In the genomic region with DNA sequence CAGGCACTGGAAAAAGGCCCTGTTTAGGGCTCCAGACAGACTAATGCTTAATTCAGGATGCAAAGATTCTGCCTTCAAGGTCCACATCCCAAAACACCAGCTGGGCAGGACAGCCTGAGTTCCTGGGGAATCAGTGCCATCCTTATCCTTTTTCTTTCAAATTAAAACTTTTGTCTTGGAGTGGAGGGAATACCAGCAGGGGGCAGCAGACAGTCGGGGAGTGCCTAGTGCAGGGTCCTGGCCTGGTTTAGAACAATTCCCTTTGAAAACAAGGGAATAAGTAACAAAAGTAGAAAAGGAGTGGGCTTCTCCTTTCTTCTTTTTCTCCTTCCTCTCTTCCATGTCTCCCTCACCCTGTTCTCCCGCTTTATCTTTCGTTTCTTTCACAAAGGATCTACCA, we compare ENCODE assay signal across 7 mouse cellular contexts. TPM values are rescaled to one million over a fixed set of nuclear protein-coding genes. Genes with fewer than 3 reads are reported as not detected.
A peak's percentile ranks its signal among the peaks of the same experiment; 100 is the strongest.
DNase-seq lines count a peak whose midpoint lies in the region; ATAC-seq and TF ChIP-seq lines count a peak whose summit lies in the region.

No protein-coding gene starts in this region.

- no peak overlapping the region for H3K27ac ChIP-seq in neural tube, embryonic 15.5 days (replicated peaks)
- H3K27ac ChIP-seq in lung, embryonic 14.5 days (ENCODE audit: low read depth) = no peak overlapping the region
- H3K27ac ChIP-seq in small intestine, adult 2 months (ENCODE audit: insufficient read depth, low read depth, low read length) = no peak overlapping the region

- H3K9me3 ChIP-seq in neural tube, embryonic 15.5 days (replicated peaks) = no peaks in the 10 kb centered on the region
- no peaks in the 10 kb centered on the region for H3K9me3 ChIP-seq in lung, embryonic 14.5 days (ENCODE audit: low read depth, low read length)

- H3K4me2 ChIP-seq in neural tube, embryonic 15.5 days = no peak overlapping the region
- no peak overlapping the region for H3K4me2 ChIP-seq in lung, embryonic 14.5 days

- H3K36me3 ChIP-seq in neural tube, embryonic 15.5 days = no peaks in the 10 kb centered on the region
- no peaks in the 10 kb centered on the region for H3K36me3 ChIP-seq in lung, embryonic 14.5 days (ENCODE audit: insufficient read depth)
- H3K36me3 ChIP-seq in small intestine, adult 2 months (ENCODE audit: control insufficient read depth, insufficient read depth, low read length) = no peaks in the 10 kb centered on the region

- DNase-seq in neural tube, embryonic 10.5 days (ENCODE audit: extremely low spot score, low spot score) = peak; percentile 76
- peak; percentile 80 to 83 for DNase-seq in adrenal gland, adult 18-20 months (ENCODE audit: low spot score in 2 of 2)
- DNase-seq in heart, postnatal 4 days = peak; percentile 88
- peak; percentile 86 for DNase-seq in lung, embryonic 14.5 days

- no peak overlapping the region for H3K4me3 ChIP-seq in neural tube, embryonic 15.5 days (replicated peaks)
- no peak overlapping the region for H3K4me3 ChIP-seq in lung, embryonic 14.5 days (ENCODE audit: low read depth, low read length)
- H3K4me3 ChIP-seq in small intestine, adult 2 months (ENCODE audit: low read depth, low read length) = no peak overlapping the region

- no peak overlapping the region for H3K9ac ChIP-seq in neural tube, embryonic 15.5 days (replicated peaks)
- no peak overlapping the region for H3K9ac ChIP-seq in lung, embryonic 14.5 days

- 9% methylated on average over 3 of the region's 3 CpGs for WGBS in neural tube, embryonic 15.5 days
- 7% methylated on average over 3 of the region's 3 CpGs for WGBS in lung, embryonic 14.5 days
- WGBS in small intestine, adult 2 months = 32% methylated on average over 3 of the region's 3 CpGs

- no peak for TF ChIP-seq POLR2A in small intestine, adult 2 months (IDR thresholded peaks at IDR 0.05; ENCODE audit: low read depth, low read length)

- peak; percentile 89 for TF ChIP-seq CTCF in lung, embryonic 14.5 days (IDR thresholded peaks at IDR 0.05; ENCODE audit: low read depth)
- TF ChIP-seq CTCF in small intestine, adult 2 months (IDR thresholded peaks at IDR 0.05; ENCODE audit: extremely low read depth, insufficient read length, insufficient replicate concordance, low read depth, low read length) = peak; percentile 92; the same call in 1 of the 2 replicates

- H3K27me3 ChIP-seq in neural tube, embryonic 15.5 days (replicated peaks) = no peaks in the 10 kb centered on the region
- H3K27me3 ChIP-seq in lung, embryonic 14.5 days (ENCODE audit: insufficient read depth, low read length) = no peaks in the 10 kb centered on the region
- no peaks in the 10 kb centered on the region for H3K27me3 ChIP-seq in small intestine, adult 2 months (ENCODE audit: control insufficient read depth, insufficient read depth, low read length)

- H3K4me1 ChIP-seq in neural tube, embryonic 15.5 days = peaks cover 9% of the 10 kb centered on the region; the same call in 1 of the 2 replicates
- no peaks in the 10 kb centered on the region for H3K4me1 ChIP-seq in lung, embryonic 14.5 days (ENCODE audit: insufficient read depth)
- no peaks in the 10 kb centered on the region for H3K4me1 ChIP-seq in small intestine, adult 2 months (ENCODE audit: control insufficient read depth, insufficient read depth, insufficient read length, low read length)

- no peak for ATAC-seq in neural tube, embryonic 15.5 days (ENCODE audit: low FRiP score)
- ATAC-seq in common myeloid progenitor, adult 5-6 weeks (replicated peaks; ENCODE audit: low read depth, poor library complexity, severe bottlenecking) = peak; percentile 74; the same call in 1 of the 2 replicates
- peak; percentile 57 for ATAC-seq in lung, embryonic 14.5 days (ENCODE audit: insufficient read depth)

RNA-seq across cellular contexts. Expression of a gene that starts 9.2 kb away (rescaled TPM):
- polyA plus RNA-seq in neural tube, embryonic 15.5 days (2015; fragmentation: Nextera tagmentation; extraction: Ambion mirVana) = 12.1 and 12.7 TPM in 2 replicates
- total RNA-seq in adrenal gland, adult 18-20 months (2021) = 10 to 100 TPM; 23.8 to 29.3 TPM
- not detected in 2 replicates for total RNA-seq in common myeloid progenitor, adult 5-6 weeks (2017)
- 10 to 100 TPM; 77.0 to 77.8 TPM for total RNA-seq in heart, postnatal 4 days (2021)
- polyA plus RNA-seq in lung, embryonic 14.5 days (2014; fragmentation: Nextera tagmentation; extraction: Ambion mirVana) = 3.8 and 3.9 TPM in 2 replicates
- 12.0 and 27.5 TPM in 2 replicates for polyA plus RNA-seq in small intestine, adult 2 months (2012; rRNA removed)

RNA-seq across cellular contexts. Expression of a gene that starts 19.2 kb away (rescaled TPM):
- polyA plus RNA-seq in neural tube, embryonic 15.5 days (2015; fragmentation: Nextera tagmentation; extraction: Ambion mirVana) = 35.3 and 36.1 TPM in 2 replicates
- 10 to 100 TPM; 28.7 to 36.9 TPM for total RNA-seq in adrenal gland, adult 18-20 months (2021)
- total RNA-seq in common myeloid progenitor, adult 5-6 weeks (2017) = 16.2 and 23.8 TPM in 2 replicates
- 10 to 100 TPM; 33.9 to 34.2 TPM for total RNA-seq in heart, postnatal 4 days (2021)
- polyA plus RNA-seq in lung, embryonic 14.5 days (2014; fragmentation: Nextera tagmentation; extraction: Ambion mirVana) = 39.8 and 40.5 TPM in 2 replicates
- polyA plus RNA-seq in small intestine, adult 2 months (2012; rRNA removed) = 3.6 and 9.8 TPM in 2 replicates

RNA-seq across cellular contexts. Expression of a gene that starts 44.3 kb away (rescaled TPM):
- polyA plus RNA-seq in neural tube, embryonic 15.5 days (2015; fragmentation: Nextera tagmentation; extraction: Ambion mirVana) = 13.7 and 13.8 TPM in 2 replicates
- 10 to 100 TPM in 1 of 2 experiments, 1 to 10 TPM in 1; 9.3 to 13.6 TPM for total RNA-seq in adrenal gland, adult 18-20 months (2021)
- 16.8 and 17.7 TPM in 2 replicates for total RNA-seq in common myeloid progenitor, adult 5-6 weeks (2017)
- total RNA-seq in heart, postnatal 4 days (2021) = 10 to 100 TPM in 1 of 2 experiments, 1 to 10 TPM in 1; 8.7 to 11.2 TPM
- polyA plus RNA-seq in lung, embryonic 14.5 days (2014; fragmentation: Nextera tagmentation; extraction: Ambion mirVana) = 11.2 and 13.1 TPM in 2 replicates
- polyA plus RNA-seq in small intestine, adult 2 months (2012; rRNA removed) = 3.2 and 5.4 TPM in 2 replicates

Comparison
In these comparisons a context has a peak if more than half of its experiments do, and no peak if none do; other contexts are left out.
1. RNA of a gene that starts 9.2 kb away (total RNA-seq): 77.0 to 77.8 TPM in heart, postnatal 4 days and 23.8 to 29.3 TPM in adrenal gland, adult 18-20 months; not detected in common myeloid progenitor, adult 5-6 weeks; every median in the first group is over 10 times any median in the second.
2. Peak in every context shown above with its lines, with median percentiles within 50 percentile points of each other: DNase-seq.